Mouse (Mus musculus): ENCODE results near the gene Cd81.

Gene Cd81

GRCm38 (mm10) chr7:143070506-143071070, 18.0 kb downstream of the Cd81 start:
- no peak for DNase-seq (ENCODE audit: low spot score in 2 of 2)

DNA sequence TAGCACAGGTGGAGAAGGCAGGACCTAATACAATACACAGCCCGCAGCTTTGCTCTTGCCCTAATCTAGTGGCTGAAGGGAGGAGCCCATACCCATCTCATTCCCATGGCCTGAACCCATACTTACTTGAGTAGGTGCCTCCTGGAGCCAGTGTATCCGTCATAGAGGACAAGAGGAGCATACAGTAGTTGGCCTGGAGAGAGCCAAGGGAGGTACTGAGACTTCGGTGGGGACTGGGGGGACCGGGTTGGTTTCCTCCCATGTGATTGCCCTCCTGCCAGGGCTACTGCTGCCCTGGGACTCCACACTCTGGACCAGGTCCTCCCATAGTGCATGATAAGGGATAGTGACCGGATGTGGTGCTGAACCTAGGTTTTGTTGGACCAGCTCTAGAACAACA, 20.1 kb downstream of the Cd81 start:
- DNase-seq (ENCODE audit: low spot score in 2 of 2): no peak

- DNase-seq (ENCODE audit: low spot score in 2 of 2): no peak
Measured at GRCm38 (mm10) chr7:143073086-143073485, 20.5 kb downstream of the Cd81 start.

- DNase-seq (ENCODE audit: low spot score in 2 of 2): no peak
Measured at GRCm38 (mm10) chr7:143075394-143075793, 22.9 kb downstream of the Cd81 start.

GRCm38 (mm10) chr7:143077351-143077750, 24.8 kb downstream of the Cd81 start:
- no peak for DNase-seq (ENCODE audit: low spot score in 2 of 2)

DNA sequence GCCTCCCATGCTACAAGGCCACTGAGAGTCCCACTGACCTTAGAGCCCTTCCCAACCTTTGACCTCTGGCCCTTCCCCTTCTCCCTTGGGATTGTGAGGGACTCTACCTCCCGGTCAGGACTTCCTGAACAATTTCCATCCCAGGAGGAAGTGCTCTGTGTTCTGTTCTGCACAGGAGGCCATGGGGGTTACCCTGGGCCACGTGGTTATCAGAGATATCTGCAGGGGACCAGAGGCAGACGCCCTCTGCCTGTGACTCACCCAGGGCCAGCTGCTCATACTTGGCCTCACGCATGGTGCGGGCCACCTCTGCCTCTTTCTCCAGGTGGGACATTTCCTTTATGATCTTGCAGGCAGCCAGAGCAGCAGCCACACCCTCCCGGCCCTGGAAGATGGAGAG, 29.5 kb downstream of the Cd81 start:
- DNase-seq (ENCODE audit: low spot score in 2 of 2): no peak

GRCm38 (mm10) chr7:143083708-143084107, 31.2 kb downstream of the Cd81 start:
- DNase-seq (ENCODE audit: low spot score in 2 of 2): no peak

- peak; percentile 47 to 51 for DNase-seq (ENCODE audit: low spot score in 2 of 2)
Measured at GRCm38 (mm10) chr7:143086366-143086765, 33.8 kb downstream of the Cd81 start.

GRCm38 (mm10) chr7:143087070-143087579, 34.6 kb downstream of the Cd81 start:
- DNase-seq (ENCODE audit: low spot score in 2 of 2): no peak

DNA sequence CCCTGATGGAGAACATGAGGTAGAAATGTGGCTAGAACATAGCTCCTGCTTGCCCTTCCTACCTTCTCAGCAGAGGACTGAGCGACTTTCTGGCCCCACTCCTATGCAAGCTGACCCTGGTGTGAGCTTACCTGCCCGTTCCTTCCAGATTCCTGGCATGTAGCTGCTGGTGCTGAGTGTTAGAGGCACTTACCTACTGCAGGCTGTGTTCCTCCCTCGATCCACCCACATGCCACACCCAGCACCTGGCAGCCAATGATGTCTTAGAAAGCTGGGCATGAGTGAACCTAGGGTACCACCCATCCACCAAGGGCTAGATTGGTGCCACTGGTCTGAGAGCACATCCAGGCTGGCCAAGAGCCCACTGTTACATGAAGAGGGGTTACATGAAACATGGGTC, 41.3 kb downstream of the Cd81 start:
- no peak for DNase-seq (ENCODE audit: low spot score in 2 of 2)

- DNase-seq (ENCODE audit: low spot score in 2 of 2): peak; percentile 20 to 63
Measured at GRCm38 (mm10) chr7:143094592-143095553, 42.3 kb downstream of the Cd81 start, which contains the start of gene Trpm5. Gene Trpm5 (minus strand): TSS chr7:143094642.

- no peak for DNase-seq (ENCODE audit: low spot score in 2 of 2)
Measured at GRCm38 (mm10) chr7:143095554-143095907, 43.0 kb downstream of the Cd81 start.

GRCm38 (mm10) chr7:143100759-143101158, 48.2 kb downstream of the Cd81 start:
- no peak for DNase-seq (ENCODE audit: low spot score in 2 of 2)

DNA sequence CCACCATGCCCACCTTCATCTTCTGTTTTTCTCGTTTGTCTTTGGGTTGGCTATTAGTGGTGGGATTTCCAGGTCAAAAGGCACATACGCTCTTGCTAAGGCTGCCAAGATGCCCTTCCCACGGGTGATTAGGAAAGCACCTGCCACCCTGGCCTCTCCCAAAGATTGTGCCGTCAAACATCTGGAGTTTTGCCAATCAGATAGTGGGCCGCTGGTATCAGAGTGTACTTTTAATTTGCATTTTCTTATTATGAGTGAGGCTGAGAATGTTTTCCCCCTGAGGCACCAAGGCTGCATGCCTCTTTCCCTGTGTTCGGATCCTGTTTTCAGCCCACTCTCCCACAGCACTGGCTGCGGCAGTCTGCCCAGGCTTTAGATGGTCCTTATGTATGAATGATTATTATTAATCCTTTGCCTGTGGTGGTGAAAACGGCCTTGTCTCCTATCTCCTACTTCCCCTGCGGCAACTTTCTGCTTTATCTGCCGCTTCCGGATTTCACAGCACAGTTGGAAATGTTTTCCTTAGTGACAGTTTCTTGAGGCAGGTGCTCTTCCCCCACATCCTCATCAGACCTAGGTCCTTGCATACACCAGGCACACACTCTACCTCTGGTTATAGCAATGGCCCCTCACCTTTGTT, 52.8 kb downstream of the Cd81 start:
- DNase-seq (ENCODE audit: low spot score in 2 of 2): no peak

DNA sequence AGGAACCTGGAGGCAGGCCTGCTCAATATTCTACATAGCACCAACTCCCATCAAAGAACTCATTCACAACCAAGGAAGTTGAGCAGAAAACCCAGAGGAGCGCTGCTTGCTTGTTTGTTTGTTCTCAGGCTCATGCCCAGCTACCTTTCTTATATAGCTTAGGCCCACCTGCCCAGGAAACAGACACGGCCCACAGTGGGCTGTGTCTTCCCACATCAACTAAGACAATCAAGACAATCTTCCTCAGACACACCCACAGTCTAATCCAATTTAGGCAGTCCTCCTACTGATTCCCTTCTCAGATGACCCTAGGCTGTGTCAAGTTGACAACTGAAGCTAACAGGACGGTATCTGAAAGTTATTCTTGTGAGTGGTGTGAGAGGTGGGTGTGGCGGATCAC, 53.5 kb downstream of the Cd81 start, which contains the start of gene Kcnq1:
Gene Kcnq1, plus strand, starts transcription at position 301 of the 400 bp plus-strand sequence.
- DNase-seq (ENCODE audit: low spot score in 2 of 2): no peak

GRCm38 (mm10) chr7:143106672-143107465, 54.3 kb downstream of the Cd81 start:
- DNase-seq (ENCODE audit: low spot score in 2 of 2): peak; percentile 35 to 69

DNA sequence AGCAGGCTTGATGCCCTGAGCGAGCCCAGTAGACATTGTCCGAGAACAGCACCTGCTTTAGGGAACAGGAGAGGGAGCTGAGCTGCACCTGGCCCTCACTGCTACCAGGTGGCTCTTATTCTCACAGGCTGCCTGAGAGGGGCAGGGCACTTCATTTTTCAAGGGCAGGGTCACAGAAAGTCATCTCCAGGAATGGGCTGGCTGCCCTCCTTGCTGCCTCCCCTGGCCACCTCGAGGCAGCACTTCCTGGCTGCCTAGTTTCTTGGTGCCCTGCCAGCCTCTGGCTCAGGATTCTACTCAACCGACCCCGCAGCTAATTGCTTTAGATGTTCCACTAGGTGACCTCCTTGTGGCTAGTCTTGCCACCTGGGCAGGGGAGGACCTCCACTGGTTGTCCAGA, 55.7 kb downstream of the Cd81 start:
- DNase-seq (ENCODE audit: low spot score in 2 of 2): no peak

- DNase-seq (ENCODE audit: low spot score in 2 of 2): no peak
Measured at GRCm38 (mm10) chr7:143108996-143109660, 56.6 kb downstream of the Cd81 start.

DNA sequence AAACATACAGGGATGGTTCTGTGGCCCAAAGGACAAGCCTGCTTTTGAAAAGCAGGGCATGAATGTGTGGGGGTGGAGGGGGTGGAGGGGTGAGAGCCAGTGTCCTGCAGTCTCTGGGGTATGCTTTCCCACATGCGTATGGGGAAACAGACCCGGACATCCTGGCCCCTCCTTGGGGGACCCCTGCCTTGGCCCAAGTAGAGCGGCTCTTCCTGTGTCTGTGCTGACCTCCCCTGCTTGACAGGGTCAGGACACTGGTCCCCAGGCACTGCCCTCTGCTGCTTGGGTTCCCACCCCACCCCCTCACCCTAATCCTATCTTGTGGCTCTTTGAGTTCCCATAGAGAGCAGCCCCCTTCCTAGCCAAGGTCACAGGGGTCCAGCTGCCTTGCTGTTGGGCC, 57.2 kb downstream of the Cd81 start:
- DNase-seq (ENCODE audit: low spot score in 2 of 2): no peak

DNA sequence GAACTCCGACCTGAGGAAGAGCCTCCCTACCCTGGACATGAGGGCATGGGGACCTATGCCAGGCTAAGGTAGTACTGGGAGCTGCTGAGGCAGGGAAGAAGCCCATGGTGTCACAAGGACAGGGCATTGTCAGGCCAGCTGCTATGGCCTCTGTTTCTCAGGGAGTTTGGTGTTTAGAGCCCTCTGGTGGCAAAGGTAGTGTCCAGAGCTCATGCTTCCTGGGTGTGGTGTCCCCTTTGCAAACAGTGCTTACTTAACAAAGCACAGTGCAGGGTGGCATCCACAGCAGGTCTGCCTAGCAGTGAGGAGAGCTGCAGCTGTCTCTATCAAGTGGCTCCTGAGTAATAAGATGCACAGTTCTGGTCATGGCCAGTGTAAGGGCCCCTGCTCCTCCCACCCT, 58.3 kb downstream of the Cd81 start:
- no peak for DNase-seq (ENCODE audit: low spot score in 2 of 2)

GRCm38 (mm10) chr7:143111719-143112118, 59.2 kb downstream of the Cd81 start:
- no peak for DNase-seq (ENCODE audit: low spot score in 2 of 2)
